Mouse (Mus musculus): ENCODE measurements around the gene 5730455P16Rik. TPM values are rescaled to one million over a fixed set of nuclear protein-coding genes. Genes with fewer than 3 reads are reported as not detected.
"Not testable (repeated sequence)": the region's sequence is repeated elsewhere in the genome, so short reads cannot be mapped to it uniquely, and the experiment has no call there.

The 5730455P16Rik gene
- polyA plus RNA-seq (2016; fragmentation: Nextera tagmentation; extraction: Ambion mirVana) = 30.0 and 31.4 TPM in 2 replicates

DNA sequence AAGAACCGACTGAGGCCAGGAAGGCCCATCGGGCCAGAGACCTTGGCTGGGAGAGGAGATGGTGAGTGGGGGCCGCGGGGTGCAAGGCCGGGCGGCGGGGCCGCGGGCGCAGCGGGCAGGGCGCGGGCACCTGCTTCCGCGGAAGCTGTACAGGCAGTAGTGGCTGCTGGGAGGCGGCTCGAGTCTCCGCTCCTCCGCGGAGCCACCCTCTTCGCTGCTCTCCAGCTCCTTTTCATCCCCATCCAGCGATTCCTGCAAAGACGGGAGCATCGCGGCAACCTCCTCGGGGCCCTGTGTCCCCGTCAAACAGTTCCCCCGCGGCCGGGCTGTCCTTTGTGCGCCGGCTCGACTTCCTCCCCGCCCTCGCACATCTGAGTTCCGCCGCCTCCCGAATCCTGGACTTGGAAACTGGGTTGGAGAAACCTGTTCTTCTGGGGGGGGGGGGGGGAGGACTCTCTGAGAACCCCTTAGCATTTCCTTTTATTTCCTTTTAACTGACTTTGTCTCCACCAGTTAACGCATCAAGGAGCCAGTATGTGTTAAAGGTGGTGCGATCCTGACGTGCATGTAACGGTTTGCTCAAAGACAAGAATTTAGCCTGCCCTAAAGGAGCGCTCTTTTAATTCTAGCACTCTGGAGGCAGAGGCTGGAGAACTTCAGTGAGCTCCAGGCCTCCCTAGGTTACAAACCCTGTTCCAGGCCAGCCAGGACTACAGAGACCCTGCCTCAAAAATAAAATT, at the start of gene 5730455P16Rik:
TSS of gene 5730455P16Rik (minus strand) at position 323 of the 740 bp plus-strand sequence.
- H3K27me3 ChIP-seq = no peaks in the 10 kb centered on the region
- H3K4me1 ChIP-seq = peaks cover 18% of the 10 kb centered on the region
- peak; percentile 84 for ATAC-seq (ENCODE audit: low FRiP score)
- H3K9ac ChIP-seq = peak within 1 kb of the TSS; percentile 97
- peak within 1 kb of the TSS; percentile 86 for H3K4me3 ChIP-seq (replicated peaks)
- H3K36me3 ChIP-seq (replicated peaks) = peaks cover 20% of the 10 kb centered on the region
- peak within 1 kb of the TSS; percentile 96 for H3K27ac ChIP-seq
- H3K9me3 ChIP-seq = no peaks in the 10 kb centered on the region
- 2% methylated on average over 42 of the region's 43 CpGs for WGBS
- peak within 1 kb of the TSS; percentile 81 for H3K4me2 ChIP-seq

DNA sequence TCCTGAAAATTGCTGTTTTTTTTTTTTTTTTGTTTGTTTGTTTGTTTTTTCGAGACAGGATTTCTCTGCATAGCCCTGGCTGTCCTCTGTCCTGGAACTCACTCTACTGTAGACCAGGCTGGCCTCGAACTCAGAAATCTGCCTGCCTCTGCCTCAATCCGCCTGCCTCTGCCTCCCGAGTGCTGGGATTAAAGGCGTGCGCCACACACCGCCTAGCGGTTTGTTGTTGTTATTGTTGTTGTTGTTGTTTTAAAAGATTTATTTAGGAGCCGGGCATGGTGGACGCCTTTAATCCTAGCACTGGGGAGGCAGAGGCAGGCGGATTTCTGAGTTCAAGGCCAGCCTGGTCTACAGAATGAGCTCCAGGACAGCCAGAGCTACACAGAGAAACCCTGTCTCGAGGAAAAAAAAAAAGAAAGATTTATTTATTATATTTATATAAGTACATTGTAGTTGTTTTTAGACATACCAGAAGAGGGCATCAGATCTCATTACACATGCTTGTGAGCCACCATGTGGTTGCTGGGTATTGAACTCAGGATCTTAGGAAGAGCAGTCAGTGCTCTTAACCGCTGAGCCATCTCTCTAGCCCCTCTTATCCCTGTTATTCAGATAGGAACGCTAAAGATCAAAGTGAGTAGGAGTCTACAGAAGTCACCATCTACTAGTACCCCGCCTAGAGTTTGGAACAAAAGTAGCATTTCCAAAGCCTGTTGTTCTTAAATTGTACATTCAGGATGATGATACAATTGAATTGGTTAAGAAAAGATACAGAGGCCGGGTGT, 48.4 kb upstream of the 5730455P16Rik start:
- not testable (repeated sequence) for H3K9ac ChIP-seq; H3K4me3 ChIP-seq (replicated peaks); H3K27me3 ChIP-seq; H3K4me2 ChIP-seq; H3K36me3 ChIP-seq (replicated peaks); H3K27ac ChIP-seq; H3K9me3 ChIP-seq; ATAC-seq (ENCODE audit: low FRiP score)
- 83% methylated on average over 16 of the region's 16 CpGs for WGBS
- H3K4me1 ChIP-seq = peaks cover 10% of the 10 kb centered on the region

DNA sequence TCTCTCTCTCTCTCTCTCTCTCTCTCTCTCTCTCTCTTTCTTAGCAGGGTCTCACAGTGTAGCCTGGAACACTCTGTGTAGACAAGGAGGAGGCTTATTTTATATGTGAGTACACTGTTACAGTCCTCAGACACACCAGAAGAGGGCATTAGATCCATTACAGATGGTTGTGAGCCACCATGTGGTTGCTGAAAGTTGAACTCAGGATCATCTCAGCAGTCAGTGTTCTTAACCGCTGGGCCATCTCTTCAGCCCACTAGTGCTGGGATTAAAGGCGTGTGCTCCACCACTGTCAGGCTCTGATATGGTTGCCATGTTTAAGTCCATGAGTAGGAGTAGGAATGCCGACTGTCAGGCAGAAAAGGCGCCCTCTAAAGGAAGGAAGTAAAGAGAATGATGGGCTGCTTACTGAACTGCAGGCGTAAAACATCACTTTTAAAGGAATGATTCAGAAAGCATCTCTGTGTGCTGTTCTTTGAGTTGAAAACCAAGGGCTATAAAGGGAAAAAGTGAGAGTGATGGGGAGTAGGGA, 47.5 kb upstream of the 5730455P16Rik start:
- WGBS = 69% methylated on average over 5 of the region's 5 CpGs
- Histone ChIP-seq H3K4me2 (no peak overlapping the region), H3K4me1 (peaks cover 10% of the 10 kb centered on the region), H3K4me3 (replicated peaks) (no peak overlapping the region), H3K36me3 (replicated peaks) (no peaks in the 10 kb centered on the region), H3K27me3 (no peaks in the 10 kb centered on the region), H3K9me3 (no peaks in the 10 kb centered on the region), H3K9ac (no peak overlapping the region), H3K27ac (no peak overlapping the region)
- ATAC-seq (ENCODE audit: low FRiP score) = no peak

DNA sequence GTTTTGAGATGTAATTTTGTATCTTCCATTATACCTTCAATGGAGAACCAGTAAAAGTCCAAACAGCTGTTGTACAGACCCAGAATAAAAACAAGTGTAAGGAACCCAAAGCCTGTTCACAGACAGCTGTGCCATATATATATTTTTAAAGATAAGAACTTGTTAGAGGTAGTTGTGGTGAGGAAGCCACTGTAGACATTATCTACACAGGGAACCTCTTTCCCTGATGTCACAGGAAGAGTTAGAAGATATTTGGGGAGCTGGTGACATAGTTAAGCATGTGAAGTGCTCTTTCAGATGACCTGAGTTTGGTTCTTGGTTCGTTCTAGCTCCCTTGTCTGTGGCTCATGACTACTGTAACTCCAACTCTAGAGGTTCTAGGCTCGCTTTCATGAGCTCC, 46.9 kb upstream of the 5730455P16Rik start:
- peaks cover 7% of the 10 kb centered on the region for H3K4me1 ChIP-seq
- H3K9me3 ChIP-seq = no peaks in the 10 kb centered on the region
- no peaks in the 10 kb centered on the region for H3K27me3 ChIP-seq
- no peak overlapping the region for H3K4me2 ChIP-seq
- no peak overlapping the region for H3K27ac ChIP-seq
- no peak overlapping the region for H3K4me3 ChIP-seq (replicated peaks)
- H3K36me3 ChIP-seq (replicated peaks) = no peaks in the 10 kb centered on the region
- no peak for ATAC-seq (ENCODE audit: low FRiP score)
- 86% methylated on average over 2 of the region's 2 CpGs for WGBS
- no peak overlapping the region for H3K9ac ChIP-seq

DNA sequence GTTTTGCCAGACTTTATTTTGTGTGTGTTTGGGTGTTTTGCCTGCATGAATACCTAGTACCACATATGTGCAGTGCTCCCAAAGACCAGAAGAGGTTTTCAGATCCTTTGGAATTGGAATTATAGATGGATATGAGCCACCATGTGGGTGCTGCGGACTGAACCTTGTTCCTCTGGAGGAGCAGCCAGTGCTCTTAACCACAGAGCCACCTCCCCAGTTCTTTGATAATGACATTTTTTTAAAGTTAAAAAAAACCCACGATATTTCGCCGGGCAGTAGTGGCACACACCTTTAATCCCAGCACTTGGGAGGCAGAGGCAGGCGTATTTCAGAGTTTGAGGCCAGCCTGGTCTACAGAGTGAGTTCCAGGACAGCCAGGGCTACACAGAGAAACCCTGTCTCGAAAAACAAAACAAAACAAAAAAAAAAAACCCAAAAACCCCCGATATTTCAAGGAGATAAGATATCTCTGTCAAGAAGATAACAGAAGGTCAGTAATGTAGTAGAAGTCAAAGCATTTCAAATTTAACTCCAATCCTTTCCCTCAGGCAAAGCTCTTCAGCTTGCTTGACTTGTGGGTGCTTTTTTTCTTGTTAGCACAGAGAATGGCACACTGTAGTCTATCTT, 43.7 kb upstream of the 5730455P16Rik start:
- Histone ChIP-seq H3K4me1 (no peaks in the 10 kb centered on the region), H3K27me3 (no peaks in the 10 kb centered on the region), H3K4me2 (no peak overlapping the region), H3K9me3 (no peaks in the 10 kb centered on the region), H3K27ac (no peak overlapping the region), H3K4me3 (replicated peaks) (no peak overlapping the region), H3K36me3 (replicated peaks) (peaks cover 8% of the 10 kb centered on the region), H3K9ac (no peak overlapping the region)
- ATAC-seq (ENCODE audit: low FRiP score) = no peak
- WGBS = 89% methylated on average over 7 of the region's 7 CpGs

DNA sequence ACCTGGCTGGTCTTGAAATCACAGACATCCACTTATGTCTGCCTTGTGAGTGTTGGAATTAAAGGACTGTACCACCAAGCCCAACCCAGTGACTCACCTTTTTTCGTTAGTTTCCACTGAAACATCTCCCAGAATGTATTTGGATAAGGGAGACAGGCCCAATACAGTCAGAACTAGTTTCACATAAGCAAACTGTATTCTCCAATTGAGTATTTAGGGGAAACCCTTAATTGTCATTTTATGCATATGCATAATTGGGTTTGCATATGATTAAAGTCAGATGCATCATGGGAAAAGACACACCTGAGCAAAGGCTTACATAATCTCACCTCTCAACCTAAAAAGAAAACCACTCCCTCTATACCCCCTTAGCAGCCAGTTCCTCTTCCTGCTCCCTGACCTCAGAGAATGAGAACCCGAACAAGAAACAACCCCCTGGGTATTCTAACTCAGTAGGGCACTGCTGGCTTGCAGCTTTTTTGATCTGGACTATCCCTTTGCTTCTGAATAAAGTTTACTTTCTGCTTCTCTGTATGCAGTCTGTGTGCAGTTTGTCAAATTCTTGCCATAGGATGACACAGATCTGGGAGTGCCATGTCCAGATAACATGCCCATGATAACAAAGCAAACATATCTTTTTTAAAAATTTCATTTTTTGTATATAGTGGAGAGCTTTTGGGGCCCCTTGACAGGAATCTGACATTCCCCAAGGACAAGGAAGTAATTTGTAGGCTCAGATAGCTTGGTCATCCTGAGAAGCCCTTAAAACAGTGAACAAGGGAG, 42.6 kb upstream of the 5730455P16Rik start:
- Histone ChIP-seq H3K27me3 (no peaks in the 10 kb centered on the region), H3K9me3 (no peaks in the 10 kb centered on the region), H3K36me3 (replicated peaks) (peaks cover 12% of the 10 kb centered on the region), H3K27ac (no peak overlapping the region), H3K9ac (no peak overlapping the region), H3K4me2 (no peak overlapping the region), H3K4me1 (no peaks in the 10 kb centered on the region), H3K4me3 (replicated peaks) (no peak overlapping the region)
- WGBS = 75% methylated on average over 2 of the region's 2 CpGs
- ATAC-seq (ENCODE audit: low FRiP score) = no peak

DNA sequence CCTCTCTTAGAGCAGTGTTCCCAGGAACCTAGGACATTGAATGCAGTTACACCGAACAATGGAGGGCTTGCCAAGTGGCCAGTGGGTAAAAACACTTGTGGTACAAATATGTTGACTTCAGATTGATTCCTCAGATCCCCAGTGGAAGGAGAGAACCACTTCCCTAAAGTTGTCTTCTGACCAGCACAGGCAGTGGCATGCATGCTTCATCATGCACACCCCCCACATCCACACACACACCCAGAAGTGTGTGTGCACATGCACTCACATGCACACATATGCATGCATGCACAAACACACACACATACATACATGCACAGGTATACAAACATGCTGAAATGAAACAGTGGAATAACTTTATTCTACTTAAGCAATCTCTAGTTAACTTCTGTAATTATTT, 41.9 kb upstream of the 5730455P16Rik start:
- H3K4me3 ChIP-seq (replicated peaks) = no peak overlapping the region
- H3K27me3 ChIP-seq = no peaks in the 10 kb centered on the region
- peaks cover 15% of the 10 kb centered on the region for H3K36me3 ChIP-seq (replicated peaks)
- 94% methylated on average over 1 of the region's 1 CpGs for WGBS
- no peak for ATAC-seq (ENCODE audit: low FRiP score)
- no peaks in the 10 kb centered on the region for H3K4me1 ChIP-seq
- H3K27ac ChIP-seq = no peak overlapping the region
- no peak overlapping the region for H3K9ac ChIP-seq
- H3K9me3 ChIP-seq = no peaks in the 10 kb centered on the region
- H3K4me2 ChIP-seq = no peak overlapping the region

DNA sequence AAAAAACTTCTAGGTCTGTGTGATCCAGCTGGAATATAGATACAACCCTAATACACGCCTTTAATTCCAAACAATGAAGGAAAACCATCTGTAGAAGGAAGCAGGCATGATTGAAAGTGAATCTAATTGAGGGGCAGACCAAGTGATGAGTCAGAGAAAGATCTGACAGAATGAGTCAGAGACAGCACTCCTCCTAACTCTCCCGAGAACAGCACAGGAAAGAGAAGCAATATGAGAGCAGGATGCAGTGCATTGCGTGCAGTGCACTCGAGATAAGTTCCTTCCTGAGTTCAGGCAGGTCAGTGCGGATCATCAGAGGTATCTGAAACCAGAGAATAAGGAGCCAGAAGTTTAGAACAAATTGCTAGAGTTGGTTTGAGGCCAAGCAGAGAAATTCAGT, 39.3 kb upstream of the 5730455P16Rik start:
- no peaks in the 10 kb centered on the region for H3K4me1 ChIP-seq
- ATAC-seq (ENCODE audit: low FRiP score) = no peak
- no peak overlapping the region for H3K9ac ChIP-seq
- H3K4me2 ChIP-seq = no peak overlapping the region
- 90% methylated on average over 5 of the region's 5 CpGs for WGBS
- H3K36me3 ChIP-seq (replicated peaks) = peaks cover 20% of the 10 kb centered on the region
- H3K9me3 ChIP-seq = no peaks in the 10 kb centered on the region
- no peaks in the 10 kb centered on the region for H3K27me3 ChIP-seq
- H3K27ac ChIP-seq = no peak overlapping the region
- H3K4me3 ChIP-seq (replicated peaks) = no peak overlapping the region

DNA sequence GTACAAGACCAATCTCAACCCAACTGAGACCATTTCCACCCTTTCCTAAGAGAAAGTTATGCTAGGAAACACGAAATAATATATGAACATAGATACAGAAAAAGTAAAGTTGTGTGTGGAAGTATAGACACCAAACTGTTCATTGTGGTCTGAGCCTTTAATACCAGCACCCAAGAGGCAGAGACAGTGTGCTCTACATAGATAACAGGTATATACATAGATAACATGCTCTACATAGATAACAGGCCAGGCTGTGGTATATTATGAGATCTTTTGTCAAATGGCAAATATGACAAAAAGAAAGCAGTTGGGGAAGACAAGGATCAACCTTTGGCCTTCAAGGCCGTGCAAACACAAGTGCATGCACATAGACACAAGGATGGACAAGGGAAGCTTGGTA, 32.5 kb upstream of the 5730455P16Rik start:
- no peaks in the 10 kb centered on the region for H3K9me3 ChIP-seq
- no peak for ATAC-seq (ENCODE audit: low FRiP score)
- H3K36me3 ChIP-seq (replicated peaks) = peaks cover 53% of the 10 kb centered on the region
- H3K9ac ChIP-seq = no peak overlapping the region
- 94% methylated on average over 2 of the region's 2 CpGs for WGBS
- H3K4me2 ChIP-seq = no peak overlapping the region
- no peaks in the 10 kb centered on the region for H3K27me3 ChIP-seq
- no peak overlapping the region for H3K4me3 ChIP-seq (replicated peaks)
- H3K4me1 ChIP-seq = no peaks in the 10 kb centered on the region
- H3K27ac ChIP-seq = no peak overlapping the region

DNA sequence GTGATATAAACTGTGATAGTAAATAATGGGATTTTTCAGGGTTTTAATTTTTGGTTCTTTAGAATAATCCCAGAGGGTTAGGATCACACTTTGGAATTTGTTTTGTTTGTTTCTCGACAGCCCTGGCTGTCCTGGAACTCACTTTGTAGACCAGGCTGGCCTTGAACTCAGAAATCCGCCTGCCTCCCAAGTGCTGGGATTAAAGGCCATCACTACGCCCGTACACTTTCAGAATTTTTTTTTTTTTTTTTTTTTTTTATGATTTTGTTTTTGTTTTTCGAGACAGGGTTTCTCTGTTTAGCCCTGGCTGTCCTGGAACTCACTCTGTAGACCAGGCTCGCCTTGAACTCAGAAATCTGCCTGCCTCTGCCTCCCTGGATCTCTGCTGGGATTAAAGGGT, 30.0 kb upstream of the 5730455P16Rik start:
- H3K9ac ChIP-seq; H3K9me3 ChIP-seq; H3K27ac ChIP-seq; H3K4me2 ChIP-seq; H3K4me1 ChIP-seq; ATAC-seq (ENCODE audit: low FRiP score); H3K27me3 ChIP-seq; H3K4me3 ChIP-seq (replicated peaks): not testable (repeated sequence)
- 96% methylated on average over 6 of the region's 6 CpGs for WGBS
- peaks cover 63% of the 10 kb centered on the region for H3K36me3 ChIP-seq (replicated peaks)

DNA sequence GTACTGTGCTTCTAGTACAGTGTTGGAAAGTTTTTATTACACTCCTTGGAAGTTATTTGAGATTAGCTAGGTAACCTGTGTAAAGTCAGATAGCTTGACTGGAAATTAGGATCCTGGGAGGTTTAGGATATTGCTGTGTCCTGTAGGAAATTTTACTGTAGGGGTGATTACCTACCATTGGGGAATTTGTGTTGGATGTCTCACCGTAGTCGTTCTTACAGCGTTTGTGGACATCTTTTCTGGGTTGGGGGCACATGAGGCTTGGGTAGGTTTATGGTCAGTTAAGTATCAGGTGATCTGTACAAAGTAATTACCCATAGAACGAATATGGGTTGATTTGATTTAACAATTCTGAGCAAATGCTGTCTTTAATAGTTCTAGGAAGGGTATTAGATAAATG, 18.8 kb upstream of the 5730455P16Rik start:
- Histone ChIP-seq H3K4me1 (no peaks in the 10 kb centered on the region), H3K9me3 (no peaks in the 10 kb centered on the region), H3K4me2 (no peak overlapping the region), H3K4me3 (replicated peaks) (no peak overlapping the region), H3K9ac (no peak overlapping the region), H3K27ac (no peak overlapping the region), H3K27me3 (no peaks in the 10 kb centered on the region), H3K36me3 (replicated peaks) (peaks cover 71% of the 10 kb centered on the region)
- 91% methylated on average over 4 of the region's 4 CpGs for WGBS
- no peak for ATAC-seq (ENCODE audit: low FRiP score)

DNA sequence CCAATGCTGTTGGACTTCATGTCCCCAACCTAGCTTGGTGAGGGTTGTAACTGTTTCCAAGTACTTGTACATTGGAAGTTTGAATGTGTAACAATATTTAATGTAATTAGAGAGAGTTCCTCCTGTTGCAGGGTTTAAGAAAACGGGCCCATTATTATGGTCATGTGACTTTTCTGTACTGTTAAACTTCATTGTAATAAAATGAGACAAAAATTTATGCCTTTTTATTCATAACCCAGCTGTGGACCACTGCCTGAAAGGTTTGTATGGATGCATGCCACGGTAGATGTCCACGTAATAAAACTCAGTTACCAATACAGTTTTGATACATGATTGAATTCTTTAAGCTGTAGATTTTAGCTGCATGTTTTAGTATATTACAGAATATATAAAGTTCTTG, 18.1 kb upstream of the 5730455P16Rik start:
- no peaks in the 10 kb centered on the region for H3K27me3 ChIP-seq
- no peak overlapping the region for H3K27ac ChIP-seq
- H3K4me1 ChIP-seq = no peaks in the 10 kb centered on the region
- no peak overlapping the region for H3K4me3 ChIP-seq (replicated peaks)
- no peak for ATAC-seq (ENCODE audit: low FRiP score)
- no peaks in the 10 kb centered on the region for H3K9me3 ChIP-seq
- no peak overlapping the region for H3K9ac ChIP-seq
- no peak overlapping the region for H3K4me2 ChIP-seq
- peaks cover 74% of the 10 kb centered on the region for H3K36me3 ChIP-seq (replicated peaks)
- 93% methylated on average over 3 of the region's 3 CpGs for WGBS

All from forebrain, embryonic 12.5 days (tissue).